Mouse (Mus musculus): Measurements from ENCODE around the gene Arhgap42. TPM values are rescaled to one million over a fixed set of nuclear protein-coding genes. Genes with fewer than 3 reads are reported as not detected.

The Arhgap42 gene
- polyA plus RNA-seq, 1 experiment, result 12.6 TPM

DNA sequence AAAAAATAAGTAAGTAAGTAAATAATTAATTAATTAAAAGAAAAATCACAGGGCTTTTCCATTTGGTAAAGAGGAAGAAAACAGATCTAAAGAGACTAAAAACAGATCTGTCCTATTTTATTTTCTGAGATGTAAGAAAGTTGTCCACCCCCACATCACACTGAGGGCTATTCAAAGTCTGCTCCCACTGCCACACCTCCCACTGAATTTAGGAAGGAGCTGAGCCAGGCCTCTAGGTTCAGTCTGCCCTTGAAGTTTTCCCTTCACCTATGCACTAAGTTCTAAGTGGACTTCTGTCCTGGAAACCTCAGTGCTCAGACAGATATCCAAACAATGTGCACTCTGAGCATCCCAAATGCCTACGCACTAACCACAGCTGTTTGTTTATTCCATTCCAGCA, 15.9 kb upstream of the Arhgap42 start:
- Histone ChIP-seq H3K4me1 (ENCODE audit: control insufficient read depth, insufficient read depth, low read length) (no peaks in the 10 kb centered on the region), H3K27me3 (replicated peaks; ENCODE audit: control insufficient read depth, insufficient read depth, low read length) (no peaks in the 10 kb centered on the region), H3K36me3 (ENCODE audit: control insufficient read depth, insufficient read depth, low read length) (no peaks in the 10 kb centered on the region), H3K4me3 (ENCODE audit: insufficient read depth, low read depth, low read length) (no peak overlapping the region), H3K27ac (ENCODE audit: insufficient read depth, low read depth, low read length) (no peak overlapping the region)
- WGBS, result 85% methylated on average over 1 of the region's 1 CpGs
- DNase-seq, result no peak
- no peak for TF ChIP-seq POLR2A (IDR thresholded peaks at IDR 0.05; ENCODE audit: low read depth, low read length)
- no peak for TF ChIP-seq CTCF (conservative IDR thresholded peaks at IDR 0.05; ENCODE audit: insufficient read depth, insufficient read length, low read depth, low read length)

GRCm38 (mm10) chr9:9248529-9248928, 9.6 kb upstream of the Arhgap42 start:
- WGBS, result 42% methylated on average over 2 of the region's 2 CpGs
- Histone ChIP-seq H3K27ac (ENCODE audit: insufficient read depth, low read depth, low read length) (no peak overlapping the region), H3K27me3 (replicated peaks; ENCODE audit: control insufficient read depth, insufficient read depth, low read length) (no peaks in the 10 kb centered on the region), H3K4me1 (ENCODE audit: control insufficient read depth, insufficient read depth, low read length) (no peaks in the 10 kb centered on the region), H3K4me3 (ENCODE audit: insufficient read depth, low read depth, low read length) (no peak overlapping the region), H3K36me3 (ENCODE audit: control insufficient read depth, insufficient read depth, low read length) (no peaks in the 10 kb centered on the region)
- TF ChIP-seq POLR2A (IDR thresholded peaks at IDR 0.05; ENCODE audit: low read depth, low read length) (no peak), CTCF (conservative IDR thresholded peaks at IDR 0.05; ENCODE audit: insufficient read depth, insufficient read length, low read depth, low read length) (no peak)
- peak; percentile 29 for DNase-seq

DNA sequence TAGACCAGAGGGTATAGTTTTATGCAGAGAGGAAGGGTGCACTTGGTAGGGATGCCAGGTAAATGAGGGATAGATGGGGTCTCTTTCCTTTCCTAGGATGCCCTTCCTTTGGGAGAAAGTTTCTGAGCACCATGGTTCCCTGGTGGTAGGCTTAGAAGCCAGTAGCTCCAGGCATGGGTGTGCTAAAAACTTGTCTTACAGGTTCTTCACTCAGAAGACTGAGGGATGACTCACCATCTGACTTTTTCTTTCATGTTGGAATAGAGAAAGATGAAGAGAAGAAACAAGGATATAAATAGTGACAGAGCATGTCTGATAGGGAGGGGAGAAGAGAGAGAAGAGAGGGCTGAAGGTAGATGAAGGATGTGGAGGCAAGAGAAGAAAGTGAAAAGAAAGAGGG, 7.1 kb upstream of the Arhgap42 start:
- Histone ChIP-seq H3K4me1 (ENCODE audit: control insufficient read depth, insufficient read depth, low read length) (no peaks in the 10 kb centered on the region), H3K4me3 (ENCODE audit: insufficient read depth, low read depth, low read length) (no peak overlapping the region), H3K36me3 (ENCODE audit: control insufficient read depth, insufficient read depth, low read length) (no peaks in the 10 kb centered on the region), H3K27ac (ENCODE audit: insufficient read depth, low read depth, low read length) (no peak overlapping the region), H3K27me3 (replicated peaks; ENCODE audit: control insufficient read depth, insufficient read depth, low read length) (no peaks in the 10 kb centered on the region)
- TF ChIP-seq POLR2A (IDR thresholded peaks at IDR 0.05; ENCODE audit: low read depth, low read length) (no peak), CTCF (conservative IDR thresholded peaks at IDR 0.05; ENCODE audit: insufficient read depth, insufficient read length, low read depth, low read length) (no peak)
- no peak for DNase-seq

GRCm38 (mm10) chr9:9243834-9244233, 4.9 kb upstream of the Arhgap42 start:
- DNase-seq, result no peak
- 53% methylated on average over 2 of the region's 4 CpGs for WGBS
- H3K27me3 ChIP-seq (replicated peaks; ENCODE audit: control insufficient read depth, insufficient read depth, low read length), result no peaks in the 10 kb centered on the region
- H3K4me3 ChIP-seq (ENCODE audit: insufficient read depth, low read depth, low read length), result no peak overlapping the region
- H3K4me1 ChIP-seq (ENCODE audit: control insufficient read depth, insufficient read depth, low read length), result no peaks in the 10 kb centered on the region
- no peak overlapping the region for H3K27ac ChIP-seq (ENCODE audit: insufficient read depth, low read depth, low read length)
- TF ChIP-seq CTCF (conservative IDR thresholded peaks at IDR 0.05; ENCODE audit: insufficient read depth, insufficient read length, low read depth, low read length) (no peak), POLR2A (IDR thresholded peaks at IDR 0.05; ENCODE audit: low read depth, low read length) (no peak)
- H3K36me3 ChIP-seq (ENCODE audit: control insufficient read depth, insufficient read depth, low read length), result no peaks in the 10 kb centered on the region

GRCm38 (mm10) chr9:9241202-9241795, 2.4 kb upstream of the Arhgap42 start:
- Histone ChIP-seq H3K27ac (ENCODE audit: insufficient read depth, low read depth, low read length) (no peak overlapping the region), H3K4me3 (ENCODE audit: insufficient read depth, low read depth, low read length) (no peak overlapping the region), H3K27me3 (replicated peaks; ENCODE audit: control insufficient read depth, insufficient read depth, low read length) (no peaks in the 10 kb centered on the region), H3K36me3 (ENCODE audit: control insufficient read depth, insufficient read depth, low read length) (no peaks in the 10 kb centered on the region), H3K4me1 (ENCODE audit: control insufficient read depth, insufficient read depth, low read length) (no peaks in the 10 kb centered on the region; the same call in 1 of the 2 replicates)
- no peak for DNase-seq
- WGBS, result 83% methylated on average over 7 of the region's 7 CpGs
- TF ChIP-seq CTCF (conservative IDR thresholded peaks at IDR 0.05; ENCODE audit: insufficient read depth, insufficient read length, low read depth, low read length) (no peak), POLR2A (IDR thresholded peaks at IDR 0.05; ENCODE audit: low read depth, low read length) (no peak)

GRCm38 (mm10) chr9:9237511-9237910, 1.4 kb downstream of the Arhgap42 start:
- Histone ChIP-seq H3K27ac (ENCODE audit: insufficient read depth, low read depth, low read length) (peak overlapping the region; percentile 96), H3K4me1 (ENCODE audit: control insufficient read depth, insufficient read depth, low read length) (peaks cover 2% of the 10 kb centered on the region; the same call in 1 of the 2 replicates), H3K27me3 (replicated peaks; ENCODE audit: control insufficient read depth, insufficient read depth, low read length) (no peaks in the 10 kb centered on the region), H3K4me3 (ENCODE audit: insufficient read depth, low read depth, low read length) (peak overlapping the region; percentile 79), H3K36me3 (ENCODE audit: control insufficient read depth, insufficient read depth, low read length) (no peaks in the 10 kb centered on the region)
- DNase-seq, result peak; percentile 88
- 39% methylated on average over 5 of the region's 5 CpGs for WGBS
- TF ChIP-seq CTCF (conservative IDR thresholded peaks at IDR 0.05; ENCODE audit: insufficient read depth, insufficient read length, low read depth, low read length), result no peak
- TF ChIP-seq POLR2A (IDR thresholded peaks at IDR 0.05; ENCODE audit: low read depth, low read length), result no peak

DNA sequence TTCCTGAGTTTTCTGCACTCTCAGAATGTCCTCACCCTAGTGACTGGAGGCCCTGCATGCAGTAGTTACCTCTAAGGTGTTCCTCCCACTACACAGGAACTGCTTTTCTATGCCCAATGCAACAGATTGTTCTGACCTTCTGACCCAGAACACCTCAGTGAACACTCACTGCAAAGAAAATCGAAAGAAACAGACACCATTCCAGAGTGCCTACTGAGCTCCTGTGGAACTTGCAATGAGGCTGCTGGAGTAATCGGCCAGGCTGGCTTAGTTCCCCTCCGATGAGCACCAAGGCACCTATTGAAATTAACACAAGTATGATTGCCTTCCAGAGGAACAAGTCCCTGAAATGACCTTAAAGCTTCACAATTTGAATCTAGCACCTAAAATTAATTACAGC, 9.2 kb downstream of the Arhgap42 start:
- no peaks in the 10 kb centered on the region for H3K27me3 ChIP-seq (replicated peaks; ENCODE audit: control insufficient read depth, insufficient read depth, low read length)
- peak; percentile 32 for DNase-seq
- H3K4me1 ChIP-seq (ENCODE audit: control insufficient read depth, insufficient read depth, low read length), result peaks cover 15% of the 10 kb centered on the region; the same call in 1 of the 2 replicates
- no peak for TF ChIP-seq CTCF (conservative IDR thresholded peaks at IDR 0.05; ENCODE audit: insufficient read depth, insufficient read length, low read depth, low read length)
- no peak for TF ChIP-seq POLR2A (IDR thresholded peaks at IDR 0.05; ENCODE audit: low read depth, low read length)
- WGBS, result 28% methylated on average over 3 of the region's 3 CpGs
- H3K4me3 ChIP-seq (ENCODE audit: insufficient read depth, low read depth, low read length), result no peak overlapping the region
- no peaks in the 10 kb centered on the region for H3K36me3 ChIP-seq (ENCODE audit: control insufficient read depth, insufficient read depth, low read length)
- H3K27ac ChIP-seq (ENCODE audit: insufficient read depth, low read depth, low read length), result peak overlapping the region; percentile 18; the same call in 1 of the 2 replicates
